Mouse (Mus musculus): ENCODE measurements at regions not wholly inside any gene's neighbourhood (a gene's known extent, or its start where the extent isn't known, plus 50 kb on each side); places are given as distances from the start of the nearest gene placed in this dataset.

- H3K4me1 ChIP-seq (ENCODE audit: control insufficient read depth, insufficient read depth, low read length), result no peaks in the 10 kb centered on the region
- no peaks in the 10 kb centered on the region for H3K36me3 ChIP-seq (ENCODE audit: control insufficient read depth, insufficient read depth, low read length)
- no peak for TF ChIP-seq CTCF (IDR thresholded peaks at IDR 0.05; ENCODE audit: control insufficient read depth, insufficient read depth, insufficient replicate concordance, low read depth, low read length)
- no peak for TF ChIP-seq POLR2A (IDR thresholded peaks at IDR 0.05; ENCODE audit: control insufficient read depth, low read depth, low read length)
- no peaks in the 10 kb centered on the region for H3K27me3 ChIP-seq (ENCODE audit: control insufficient read depth, insufficient read depth, low read length)
- H3K27ac ChIP-seq (ENCODE audit: control insufficient read depth, insufficient read depth, low read depth, low read length), result no peak overlapping the region
- H3K4me3 ChIP-seq (ENCODE audit: control insufficient read depth, low read depth, low read length), result no peak overlapping the region
Observed at GRCm38 (mm10) chr16:65726289-65726688, 88.8 kb upstream of the Vgll3 start.

GRCm38 (mm10) chr16:65729322-65729721, 85.7 kb upstream of the Vgll3 start:
- H3K4me1 ChIP-seq (ENCODE audit: control insufficient read depth, insufficient read depth, low read length), result no peaks in the 10 kb centered on the region
- H3K27ac ChIP-seq (ENCODE audit: control insufficient read depth, insufficient read depth, low read depth, low read length), result no peak overlapping the region
- no peaks in the 10 kb centered on the region for H3K27me3 ChIP-seq (ENCODE audit: control insufficient read depth, insufficient read depth, low read length)
- H3K4me3 ChIP-seq (ENCODE audit: control insufficient read depth, low read depth, low read length), result no peak overlapping the region
- H3K36me3 ChIP-seq (ENCODE audit: control insufficient read depth, insufficient read depth, low read length), result no peaks in the 10 kb centered on the region
- TF ChIP-seq POLR2A (IDR thresholded peaks at IDR 0.05; ENCODE audit: control insufficient read depth, low read depth, low read length), result no peak
- no peak for TF ChIP-seq CTCF (IDR thresholded peaks at IDR 0.05; ENCODE audit: control insufficient read depth, insufficient read depth, insufficient replicate concordance, low read depth, low read length)

- no peak overlapping the region for H3K27ac ChIP-seq (ENCODE audit: control insufficient read depth, insufficient read depth, low read depth, low read length)
- H3K4me3 ChIP-seq (ENCODE audit: control insufficient read depth, low read depth, low read length), result no peak overlapping the region
- TF ChIP-seq POLR2A (IDR thresholded peaks at IDR 0.05; ENCODE audit: control insufficient read depth, low read depth, low read length) (no peak), CTCF (IDR thresholded peaks at IDR 0.05; ENCODE audit: control insufficient read depth, insufficient read depth, insufficient replicate concordance, low read depth, low read length) (no peak)
- H3K27me3 ChIP-seq (ENCODE audit: control insufficient read depth, insufficient read depth, low read length), result no peaks in the 10 kb centered on the region
- no peaks in the 10 kb centered on the region for H3K36me3 ChIP-seq (ENCODE audit: control insufficient read depth, insufficient read depth, low read length)
- H3K4me1 ChIP-seq (ENCODE audit: control insufficient read depth, insufficient read depth, low read length), result no peaks in the 10 kb centered on the region
Observed at GRCm38 (mm10) chr16:65739652-65740051, 75.4 kb upstream of the Vgll3 start.

GRCm38 (mm10) chr16:65742951-65743350, 72.1 kb upstream of the Vgll3 start:
- no peak for TF ChIP-seq POLR2A (IDR thresholded peaks at IDR 0.05; ENCODE audit: control insufficient read depth, low read depth, low read length)
- TF ChIP-seq CTCF (IDR thresholded peaks at IDR 0.05; ENCODE audit: control insufficient read depth, insufficient read depth, insufficient replicate concordance, low read depth, low read length), result no peak
- Histone ChIP-seq H3K4me1 (ENCODE audit: control insufficient read depth, insufficient read depth, low read length) (no peaks in the 10 kb centered on the region), H3K27me3 (ENCODE audit: control insufficient read depth, insufficient read depth, low read length) (no peaks in the 10 kb centered on the region), H3K27ac (ENCODE audit: control insufficient read depth, insufficient read depth, low read depth, low read length) (no peak overlapping the region), H3K4me3 (ENCODE audit: control insufficient read depth, low read depth, low read length) (no peak overlapping the region), H3K36me3 (ENCODE audit: control insufficient read depth, insufficient read depth, low read length) (no peaks in the 10 kb centered on the region)

GRCm38 (mm10) chr16:65755667-65756066, 59.4 kb upstream of the Vgll3 start:
- H3K36me3 ChIP-seq (ENCODE audit: control insufficient read depth, insufficient read depth, low read length), result no peaks in the 10 kb centered on the region
- H3K27ac ChIP-seq (ENCODE audit: control insufficient read depth, insufficient read depth, low read depth, low read length), result no peak overlapping the region
- TF ChIP-seq CTCF (IDR thresholded peaks at IDR 0.05; ENCODE audit: control insufficient read depth, insufficient read depth, insufficient replicate concordance, low read depth, low read length) (no peak), POLR2A (IDR thresholded peaks at IDR 0.05; ENCODE audit: control insufficient read depth, low read depth, low read length) (no peak)
- H3K27me3 ChIP-seq (ENCODE audit: control insufficient read depth, insufficient read depth, low read length), result no peaks in the 10 kb centered on the region
- no peaks in the 10 kb centered on the region for H3K4me1 ChIP-seq (ENCODE audit: control insufficient read depth, insufficient read depth, low read length)
- H3K4me3 ChIP-seq (ENCODE audit: control insufficient read depth, low read depth, low read length), result no peak overlapping the region; the same call in 1 of the 2 replicates

Measured in testis, adult 2 months (tissue).